Mouse (Mus musculus): Measurements from ENCODE around the gene Oxld1.

The Oxld1 gene

GRCm38 (mm10) chr11:120483448-120483934, 25.6 kb upstream of the Oxld1 start:
- no peak for DNase-seq (ENCODE audit: low read depth)

GRCm38 (mm10) chr11:120472052-120472451, 14.2 kb upstream of the Oxld1 start:
- no peak for DNase-seq (ENCODE audit: low read depth)

- DNase-seq (ENCODE audit: low read depth), result no peak
Measured at GRCm38 (mm10) chr11:120467736-120468092, 9.8 kb upstream of the Oxld1 start.

GRCm38 (mm10) chr11:120467051-120467735, 9.3 kb upstream of the Oxld1 start, which contains the start of gene Arl16:
TSS of gene Arl16 (minus strand) at chr11:120467607.
- DNase-seq (ENCODE audit: low read depth), result peak; percentile 98

- no peak for DNase-seq (ENCODE audit: low read depth)
Measured at GRCm38 (mm10) chr11:120465521-120465920, 7.7 kb upstream of the Oxld1 start.

- no peak for DNase-seq (ENCODE audit: low read depth)
Measured at GRCm38 (mm10) chr11:120464365-120464764, 6.5 kb upstream of the Oxld1 start.

GRCm38 (mm10) chr11:120463536-120463935, 5.7 kb upstream of the Oxld1 start:
- no peak for DNase-seq (ENCODE audit: low read depth)

- peak; percentile 55 for DNase-seq (ENCODE audit: low read depth)
Measured at GRCm38 (mm10) chr11:120458847-120459597, 1.2 kb upstream of the Oxld1 start.

- no peak for DNase-seq (ENCODE audit: low read depth)
Measured at GRCm38 (mm10) chr11:120457370-120457769, 498 bp downstream of the Oxld1 start.

GRCm38 (mm10) chr11:120455413-120455812, 2.5 kb downstream of the Oxld1 start:
- DNase-seq (ENCODE audit: low read depth), result no peak

- no peak for DNase-seq (ENCODE audit: low read depth)
Measured at GRCm38 (mm10) chr11:120454965-120455364, 2.9 kb downstream of the Oxld1 start.

- no peak for DNase-seq (ENCODE audit: low read depth)
Measured at GRCm38 (mm10) chr11:120453306-120453705, 4.6 kb downstream of the Oxld1 start, which contains the start of gene Pde6g. TSS of gene Pde6g (minus strand) at chr11:120453500.

GRCm38 (mm10) chr11:120452246-120452645, 5.6 kb downstream of the Oxld1 start:
- no peak for DNase-seq (ENCODE audit: low read depth)

GRCm38 (mm10) chr11:120447179-120447578, 10.7 kb downstream of the Oxld1 start:
- DNase-seq (ENCODE audit: low read depth), result no peak

GRCm38 (mm10) chr11:120445475-120445874, 12.4 kb downstream of the Oxld1 start:
- no peak for DNase-seq (ENCODE audit: low read depth)

GRCm38 (mm10) chr11:120444106-120444505, 13.8 kb downstream of the Oxld1 start:
- no peak for DNase-seq (ENCODE audit: low read depth)

- DNase-seq (ENCODE audit: low read depth), result no peak
Measured at GRCm38 (mm10) chr11:120442765-120443280, 15.0 kb downstream of the Oxld1 start.

GRCm38 (mm10) chr11:120442344-120442743, 15.5 kb downstream of the Oxld1 start, which contains the start of gene Tspan10:
TSS of gene Tspan10 (plus strand) at chr11:120442644.
- DNase-seq (ENCODE audit: low read depth), result no peak

- DNase-seq (ENCODE audit: low read depth), result no peak
Measured at GRCm38 (mm10) chr11:120437857-120438385, 19.9 kb downstream of the Oxld1 start.

GRCm38 (mm10) chr11:120437152-120437856, 20.6 kb downstream of the Oxld1 start, which contains the start of gene Nploc4:
TSS of gene Nploc4 (minus strand) at chr11:120437708.
- DNase-seq (ENCODE audit: low read depth), result peak; percentile 91

GRCm38 (mm10) chr11:120426727-120427126, 31.1 kb downstream of the Oxld1 start:
- no peak for DNase-seq (ENCODE audit: low read depth)

Measured in induced T-regulatory cell, adult 2 months (primary cell).